Mouse (Mus musculus) brain, embryonic 14.5 days (tissue): Measurements from ENCODE around the gene Auts2.

Source experiments
- CTCF ChIP-seq: fragments of 200-500 bp; IDR thresholded peaks from 2 replicates; pipeline ENCODE4 v1.5.1; 2012; ENCODE audit warnings: inconsistent platforms, mild to moderate bottlenecking, moderate library complexity, borderline replicate concordance; ENCODE audit not compliant: insufficient read depth, insufficient read length; ENCODE audit errors: extremely low read depth
- POLR2A ChIP-seq: fragments of 200-500 bp; IDR thresholded peaks from 2 replicates; pipeline ENCODE4 v1.6.1; 2012; ENCODE audit warnings: mild to moderate bottlenecking, inconsistent platforms, borderline replicate concordance; ENCODE audit not compliant: poor library complexity, insufficient read depth, insufficient read length, severe bottlenecking; ENCODE audit errors: extremely low read depth

GRCm38 (mm10) chr5:131517677-131518076, 1025.5 kb downstream of the Auts2 start:
- TF ChIP-seq POLR2A (no peak), CTCF (no peak)
